Mouse (Mus musculus): Measurements from ENCODE around the gene Pkd1l2. TPM values are rescaled to one million over a fixed set of nuclear protein-coding genes. Genes with fewer than 3 reads are reported as not detected.
A peak's percentile ranks its signal among the peaks of the same experiment; 100 is the strongest.

The Pkd1l2 gene
- polyA plus RNA-seq, 1 experiment = 0.09 TPM

DNA sequence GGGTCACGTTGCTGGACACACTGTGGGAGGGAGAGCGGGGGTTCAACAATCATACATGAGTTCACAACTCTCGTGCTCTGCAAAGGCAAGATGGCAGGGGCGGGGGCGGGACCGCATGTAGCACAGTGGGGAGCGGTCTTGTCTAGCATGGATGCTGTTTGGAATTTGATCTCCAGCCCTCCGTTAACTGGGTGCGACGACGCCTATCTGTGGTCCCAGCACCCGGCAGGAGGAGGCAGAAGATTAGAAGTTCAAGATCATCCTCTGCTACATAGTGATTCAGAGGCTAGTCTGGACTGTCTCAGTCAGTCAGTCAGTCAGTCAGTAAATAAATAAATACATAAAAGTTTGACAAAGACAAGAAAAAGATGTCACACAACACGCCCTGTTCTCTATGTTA lies 14.0 kb downstream of the Pkd1l2 start:
- H3K4me1 ChIP-seq (ENCODE audit: control insufficient read depth, insufficient read depth, insufficient read length, low read length) = no peaks in the 10 kb centered on the region

DNA sequence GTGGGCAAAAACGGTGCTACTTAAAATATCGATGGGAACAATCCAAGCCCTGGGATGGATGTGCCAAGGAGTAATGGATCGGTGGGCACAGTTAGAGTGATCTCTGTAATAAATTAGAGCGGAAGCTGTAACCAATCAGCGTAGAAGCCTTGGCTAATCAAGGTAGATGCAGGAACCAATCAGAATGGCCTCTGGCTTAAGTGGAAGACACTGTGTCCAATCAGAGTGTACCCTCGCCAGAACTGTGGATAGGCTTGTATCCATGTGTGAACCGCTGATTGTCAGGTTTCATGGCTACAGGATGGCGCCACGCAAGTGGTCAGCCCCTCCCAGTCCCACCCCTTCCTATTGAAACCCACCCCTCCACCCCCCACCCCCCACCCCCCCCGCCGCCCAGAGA lies 14.9 kb downstream of the Pkd1l2 start:
- Histone ChIP-seq H3K36me3 (ENCODE audit: control insufficient read depth, insufficient read depth, low read length) (no peaks in the 10 kb centered on the region), H3K4me3 (ENCODE audit: low read depth, low read length) (no peak overlapping the region), H3K4me1 (ENCODE audit: control insufficient read depth, insufficient read depth, insufficient read length, low read length) (no peaks in the 10 kb centered on the region), H3K27me3 (ENCODE audit: control insufficient read depth, insufficient read depth, low read length) (0 out of 2 replicates have a peak, but pooled peaks cover 4% of the 10 kb centered on the region), H3K27ac (ENCODE audit: insufficient read depth, low read depth, low read length) (no peak overlapping the region)
- TF ChIP-seq CTCF (IDR thresholded peaks at IDR 0.05; ENCODE audit: extremely low read depth, insufficient read length, insufficient replicate concordance, low read depth, low read length) (no peak), POLR2A (IDR thresholded peaks at IDR 0.05; ENCODE audit: low read depth, low read length) (no peak)
- 78% methylated on average over 11 of the region's 11 CpGs for WGBS

More for the DNA sequence above, 14.0 kb downstream of the Pkd1l2 start:
- Histone ChIP-seq H3K4me3 (ENCODE audit: low read depth, low read length) (no peak overlapping the region), H3K27ac (ENCODE audit: insufficient read depth, low read depth, low read length) (no peak overlapping the region), H3K27me3 (ENCODE audit: control insufficient read depth, insufficient read depth, low read length) (0 out of 2 replicates have a peak, but pooled peaks cover 4% of the 10 kb centered on the region), H3K36me3 (ENCODE audit: control insufficient read depth, insufficient read depth, low read length) (no peaks in the 10 kb centered on the region)
- 61% methylated on average over 13 of the region's 13 CpGs for WGBS
- TF ChIP-seq POLR2A (IDR thresholded peaks at IDR 0.05; ENCODE audit: low read depth, low read length) = no peak
- no peak for TF ChIP-seq CTCF (IDR thresholded peaks at IDR 0.05; ENCODE audit: extremely low read depth, insufficient read length, insufficient replicate concordance, low read depth, low read length)

DNA sequence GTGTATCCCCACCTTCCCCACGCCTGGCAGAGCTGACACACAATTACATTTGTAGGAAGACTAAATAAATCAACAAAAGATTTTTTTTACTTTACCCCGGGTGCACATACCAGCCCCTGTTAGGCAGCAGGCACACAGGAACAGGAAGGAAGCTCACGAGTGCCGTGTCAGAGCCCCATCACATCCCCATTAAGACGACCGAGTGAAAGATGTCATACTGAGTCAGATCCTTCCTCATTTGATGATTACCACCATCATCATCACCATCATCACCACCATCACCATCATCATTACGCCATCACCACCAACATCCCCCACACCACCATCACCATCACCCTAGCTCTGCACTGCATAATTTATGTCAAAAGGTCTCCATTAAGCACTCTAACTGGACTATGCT lies 15.3 kb downstream of the Pkd1l2 start:
- no peak overlapping the region for H3K4me3 ChIP-seq (ENCODE audit: low read depth, low read length)
- H3K27ac ChIP-seq (ENCODE audit: insufficient read depth, low read depth, low read length) = no peak overlapping the region
- WGBS = 70% methylated on average over 7 of the region's 7 CpGs
- TF ChIP-seq POLR2A (IDR thresholded peaks at IDR 0.05; ENCODE audit: low read depth, low read length) = no peak
- no peak for TF ChIP-seq CTCF (IDR thresholded peaks at IDR 0.05; ENCODE audit: extremely low read depth, insufficient read length, insufficient replicate concordance, low read depth, low read length)
- no peaks in the 10 kb centered on the region for H3K4me1 ChIP-seq (ENCODE audit: control insufficient read depth, insufficient read depth, insufficient read length, low read length)
- 0 out of 2 replicates have a peak, but pooled peaks cover 4% of the 10 kb centered on the region for H3K27me3 ChIP-seq (ENCODE audit: control insufficient read depth, insufficient read depth, low read length)
- H3K36me3 ChIP-seq (ENCODE audit: control insufficient read depth, insufficient read depth, low read length) = no peaks in the 10 kb centered on the region

DNA sequence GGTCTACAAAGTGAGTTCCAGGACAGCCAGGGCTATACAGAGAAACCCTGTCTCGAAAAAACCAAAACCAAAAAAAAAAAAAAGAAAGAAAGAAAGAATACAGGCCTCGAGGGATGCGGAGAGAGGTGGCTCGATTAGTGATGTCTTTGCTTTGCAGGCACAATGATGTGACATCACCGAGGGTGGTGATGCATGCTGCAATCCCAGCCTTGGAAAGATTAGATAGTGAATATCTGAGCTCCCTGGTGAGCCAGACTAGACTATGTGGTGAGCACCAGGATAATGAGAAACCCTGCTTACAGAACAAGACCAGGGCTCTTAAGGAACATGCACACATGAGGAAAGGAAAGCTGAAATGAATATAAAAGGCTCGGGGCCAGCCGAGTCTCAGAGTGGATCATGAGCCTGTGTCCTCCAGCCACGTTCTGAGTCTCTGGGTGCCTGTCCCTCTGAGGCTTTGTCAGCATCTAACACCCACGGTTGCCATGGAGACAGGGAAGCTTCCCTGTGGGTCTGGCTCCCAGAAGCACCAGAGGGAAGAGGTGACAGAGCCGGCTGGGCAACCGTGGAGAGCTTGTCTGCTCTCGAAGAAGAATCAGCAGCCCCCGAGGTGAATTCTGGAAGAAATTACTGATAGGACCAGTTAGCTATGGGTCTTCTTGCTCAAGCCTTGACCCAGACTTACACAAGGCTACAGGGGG lies 20.9 kb downstream of the Pkd1l2 start:
- WGBS = 68% methylated on average over 13 of the region's 13 CpGs
- Histone ChIP-seq H3K4me1 (ENCODE audit: control insufficient read depth, insufficient read depth, insufficient read length, low read length) (no peaks in the 10 kb centered on the region), H3K4me3 (ENCODE audit: low read depth, low read length) (no peak overlapping the region), H3K36me3 (ENCODE audit: control insufficient read depth, insufficient read depth, low read length) (no peaks in the 10 kb centered on the region), H3K27ac (ENCODE audit: insufficient read depth, low read depth, low read length) (no peak overlapping the region), H3K27me3 (ENCODE audit: control insufficient read depth, insufficient read depth, low read length) (0 out of 2 replicates have a peak, but pooled peaks cover 4% of the 10 kb centered on the region)
- no peak for TF ChIP-seq POLR2A (IDR thresholded peaks at IDR 0.05; ENCODE audit: low read depth, low read length)

DNA sequence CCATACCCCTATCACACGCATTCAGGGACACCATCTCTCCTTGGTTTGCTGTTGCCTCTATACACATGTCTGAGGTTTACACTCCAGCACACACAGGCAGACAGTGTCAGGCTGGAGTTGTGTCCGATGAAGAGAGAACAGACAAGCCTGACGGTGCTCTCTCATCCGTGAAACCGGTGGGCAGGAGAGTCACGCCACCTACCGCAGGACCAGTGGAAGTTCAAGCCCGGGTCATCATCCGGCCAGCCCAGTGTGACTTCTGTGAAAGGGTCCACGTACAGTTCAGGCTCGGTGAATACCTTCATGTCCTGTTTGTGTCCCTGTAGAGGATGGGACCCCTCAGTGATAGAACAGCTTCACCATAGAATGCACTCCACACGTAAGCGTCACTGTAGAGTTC lies 21.9 kb downstream of the Pkd1l2 start:
- Histone ChIP-seq H3K4me1 (ENCODE audit: control insufficient read depth, insufficient read depth, insufficient read length, low read length) (no peaks in the 10 kb centered on the region), H3K27me3 (ENCODE audit: control insufficient read depth, insufficient read depth, low read length) (no peaks in the 10 kb centered on the region), H3K27ac (ENCODE audit: insufficient read depth, low read depth, low read length) (no peak overlapping the region), H3K36me3 (ENCODE audit: control insufficient read depth, insufficient read depth, low read length) (no peaks in the 10 kb centered on the region), H3K4me3 (ENCODE audit: low read depth, low read length) (no peak overlapping the region)
- TF ChIP-seq POLR2A (IDR thresholded peaks at IDR 0.05; ENCODE audit: low read depth, low read length) = no peak
- no peak for TF ChIP-seq CTCF (IDR thresholded peaks at IDR 0.05; ENCODE audit: extremely low read depth, insufficient read length, insufficient replicate concordance, low read depth, low read length)
- 73% methylated on average over 13 of the region's 13 CpGs for WGBS

DNA sequence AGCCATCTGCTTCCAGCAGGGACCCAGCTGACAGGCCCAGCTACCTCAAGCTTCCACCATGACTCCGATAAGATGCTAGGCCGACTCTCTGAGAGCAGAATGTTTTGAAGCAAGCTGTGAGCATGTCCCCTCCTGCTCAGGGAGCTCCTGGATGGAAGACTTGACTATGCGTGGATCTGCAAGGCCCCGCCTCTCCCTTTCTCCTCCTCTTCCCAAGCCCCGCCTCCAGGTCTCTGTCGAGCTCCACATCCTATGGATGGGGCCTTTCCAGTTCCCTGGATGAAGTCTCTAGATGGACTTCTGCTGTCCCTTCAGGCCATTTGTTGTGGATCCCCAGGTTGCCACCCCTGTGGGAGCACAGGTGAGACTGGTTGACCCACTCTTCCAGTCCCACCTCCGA lies 23.2 kb downstream of the Pkd1l2 start:
- WGBS = 64% methylated on average over 7 of the region's 7 CpGs
- Histone ChIP-seq H3K27ac (ENCODE audit: insufficient read depth, low read depth, low read length) (no peak overlapping the region), H3K27me3 (ENCODE audit: control insufficient read depth, insufficient read depth, low read length) (no peaks in the 10 kb centered on the region), H3K36me3 (ENCODE audit: control insufficient read depth, insufficient read depth, low read length) (no peaks in the 10 kb centered on the region), H3K4me1 (ENCODE audit: control insufficient read depth, insufficient read depth, insufficient read length, low read length) (no peaks in the 10 kb centered on the region), H3K4me3 (ENCODE audit: low read depth, low read length) (no peak overlapping the region)
- no peak for TF ChIP-seq POLR2A (IDR thresholded peaks at IDR 0.05; ENCODE audit: low read depth, low read length)
- no peak for TF ChIP-seq CTCF (IDR thresholded peaks at IDR 0.05; ENCODE audit: extremely low read depth, insufficient read length, insufficient replicate concordance, low read depth, low read length)

DNA sequence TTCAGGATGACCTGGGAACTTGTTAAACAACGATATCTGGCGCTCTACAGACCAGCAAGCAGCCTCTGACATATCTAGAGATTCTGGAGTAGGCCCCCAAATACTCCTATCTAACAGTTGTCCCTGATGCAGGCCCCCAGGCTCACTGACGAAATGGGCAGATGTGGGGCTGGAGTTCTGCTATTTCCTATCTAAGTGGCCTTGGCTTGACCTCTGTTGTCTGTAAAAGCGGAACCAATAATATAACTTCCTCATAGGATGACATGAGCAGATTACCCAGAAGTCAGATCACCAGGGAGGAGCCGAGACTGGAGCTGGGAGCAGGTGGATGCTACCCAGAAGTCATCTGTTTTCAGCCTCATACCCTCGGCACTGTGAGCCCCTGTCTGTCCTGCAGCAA lies 27.2 kb downstream of the Pkd1l2 start:
- WGBS = 54% methylated on average over 6 of the region's 6 CpGs
- Histone ChIP-seq H3K36me3 (ENCODE audit: control insufficient read depth, insufficient read depth, low read length) (no peaks in the 10 kb centered on the region), H3K4me3 (ENCODE audit: low read depth, low read length) (no peak overlapping the region), H3K4me1 (ENCODE audit: control insufficient read depth, insufficient read depth, insufficient read length, low read length) (no peaks in the 10 kb centered on the region; the same call in 1 of the 2 replicates), H3K27ac (ENCODE audit: insufficient read depth, low read depth, low read length) (0 out of 2 replicates have a peak overlapping the region, but pooled peaks have one; percentile 17), H3K27me3 (ENCODE audit: control insufficient read depth, insufficient read depth, low read length) (no peaks in the 10 kb centered on the region)
- TF ChIP-seq POLR2A (IDR thresholded peaks at IDR 0.05; ENCODE audit: low read depth, low read length) (no peak), CTCF (IDR thresholded peaks at IDR 0.05; ENCODE audit: extremely low read depth, insufficient read length, insufficient replicate concordance, low read depth, low read length) (no peak)

Data from small intestine, adult 2 months (tissue).